Mouse (Mus musculus): Measurements from ENCODE around the gene Ncoa7.
"Not testable (repeated sequence)": the region's sequence is repeated elsewhere in the genome, so short reads cannot be mapped to it uniquely, and the experiment has no call there.

Gene Ncoa7

GRCm38 (mm10) chr10:30666580-30666979, 136.5 kb downstream of the Ncoa7 start:
- CTCF ChIA-PET = no interaction called here

GRCm38 (mm10) chr10:30660564-30661328, 142.4 kb downstream of the Ncoa7 start:
- CTCF ChIA-PET = no interaction called here

DNA sequence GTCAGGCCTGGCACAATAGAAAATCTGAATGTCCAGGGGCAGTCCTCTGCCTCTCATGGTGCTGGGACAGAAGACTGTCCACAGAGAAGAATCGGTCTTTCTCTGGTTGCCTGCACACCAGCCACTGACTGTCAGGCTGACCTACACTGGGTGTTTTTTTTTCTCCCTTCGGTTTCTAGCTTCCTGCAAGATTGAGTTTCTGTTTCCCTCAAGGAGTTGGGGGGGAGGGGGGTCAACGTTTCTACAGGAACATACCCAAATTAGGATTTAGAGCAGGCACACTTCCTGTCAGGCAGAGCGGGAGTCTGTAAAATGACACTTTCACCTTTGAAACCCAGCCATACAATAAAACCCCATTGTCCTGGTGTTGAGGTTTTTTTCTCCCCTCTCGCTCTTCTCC, 147.5 kb downstream of the Ncoa7 start:
- CTCF ChIA-PET = interaction anchor here (0.6 to 0.7 kb wide), 2 partner anchors 29 to 45 kb away, joined by 3 to 4 read pairs; no protein-coding TSS in a partner anchor

GRCm38 (mm10) chr10:30647681-30648080, 155.4 kb downstream of the Ncoa7 start:
- CTCF ChIA-PET = no interaction called here

DNA sequence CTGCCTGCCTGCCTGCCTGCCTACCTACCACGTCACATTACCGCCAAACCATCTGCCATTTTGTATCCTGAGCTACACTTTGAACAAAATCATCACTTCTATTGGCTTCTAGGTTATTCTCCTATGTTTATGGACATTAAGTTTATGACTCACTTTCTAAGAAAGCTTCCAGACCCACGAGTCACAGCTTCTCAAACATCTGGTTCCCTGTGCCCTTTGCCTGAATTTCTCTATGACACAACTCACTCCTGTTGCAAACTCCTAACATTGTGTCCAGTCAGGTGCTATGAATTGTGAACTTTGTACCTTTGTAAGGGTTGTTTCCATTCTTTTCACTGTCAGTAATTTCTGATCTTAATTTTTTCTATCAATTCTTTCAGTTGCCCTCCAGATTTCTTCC, 164.9 kb downstream of the Ncoa7 start:
- CTCF ChIA-PET = no interaction called here

GRCm38 (mm10) chr10:30636474-30637154, 166.5 kb downstream of the Ncoa7 start:
- CTCF ChIA-PET = not testable (repeated sequence)

- CTCF ChIA-PET = no interaction called here
Measured at GRCm38 (mm10) chr10:30632718-30633117, 170.4 kb downstream of the Ncoa7 start.

- CTCF ChIA-PET = no interaction called here
Measured at GRCm38 (mm10) chr10:30629977-30630376, 173.1 kb downstream of the Ncoa7 start.

- CTCF ChIA-PET = no interaction called here
Measured at GRCm38 (mm10) chr10:30629513-30629912, 173.6 kb downstream of the Ncoa7 start, which contains the start of gene Hint3. Hint3 (minus strand) TSS chr10:30629632.

DNA sequence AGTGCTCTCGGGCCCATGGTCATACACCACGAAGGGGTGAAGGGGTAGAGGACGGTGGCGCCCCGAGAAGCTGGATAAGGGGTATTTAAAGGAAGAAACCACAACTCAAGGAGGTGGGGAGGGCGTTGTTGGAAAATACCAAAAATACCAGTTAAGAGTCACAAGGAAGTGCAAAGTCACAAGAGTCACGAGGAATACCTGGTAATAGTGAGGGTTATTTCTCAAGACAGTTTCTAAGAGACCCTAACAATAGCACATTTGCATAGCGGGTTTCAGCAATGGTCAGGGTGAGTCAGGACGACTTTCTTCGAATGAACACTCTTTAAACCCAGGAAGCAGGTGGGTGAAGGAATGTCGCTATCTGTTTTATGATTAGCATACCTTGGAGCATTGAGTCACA, 174.7 kb downstream of the Ncoa7 start:
- CTCF ChIA-PET = not testable (repeated sequence)

DNA sequence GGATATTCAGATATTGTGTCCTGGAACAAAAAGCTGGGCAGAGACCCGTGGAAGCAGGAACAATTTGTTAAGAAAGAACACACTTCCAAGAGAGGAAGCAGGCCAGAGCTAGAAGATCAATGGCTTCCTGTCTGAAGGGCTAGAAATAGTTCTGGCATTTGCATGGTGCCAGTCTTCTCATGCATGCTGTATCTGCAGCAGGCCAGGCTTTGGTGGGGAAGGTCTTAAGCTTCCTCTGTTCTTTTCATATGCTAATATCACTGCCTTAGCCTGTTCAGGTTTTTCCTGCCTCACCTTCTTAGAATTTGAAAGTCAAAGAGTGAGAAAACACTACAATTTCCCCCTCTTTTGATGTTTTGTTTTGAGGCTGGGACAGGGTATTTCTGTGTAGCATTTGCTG, 175.6 kb downstream of the Ncoa7 start:
- CTCF ChIA-PET = no interaction called here

DNA sequence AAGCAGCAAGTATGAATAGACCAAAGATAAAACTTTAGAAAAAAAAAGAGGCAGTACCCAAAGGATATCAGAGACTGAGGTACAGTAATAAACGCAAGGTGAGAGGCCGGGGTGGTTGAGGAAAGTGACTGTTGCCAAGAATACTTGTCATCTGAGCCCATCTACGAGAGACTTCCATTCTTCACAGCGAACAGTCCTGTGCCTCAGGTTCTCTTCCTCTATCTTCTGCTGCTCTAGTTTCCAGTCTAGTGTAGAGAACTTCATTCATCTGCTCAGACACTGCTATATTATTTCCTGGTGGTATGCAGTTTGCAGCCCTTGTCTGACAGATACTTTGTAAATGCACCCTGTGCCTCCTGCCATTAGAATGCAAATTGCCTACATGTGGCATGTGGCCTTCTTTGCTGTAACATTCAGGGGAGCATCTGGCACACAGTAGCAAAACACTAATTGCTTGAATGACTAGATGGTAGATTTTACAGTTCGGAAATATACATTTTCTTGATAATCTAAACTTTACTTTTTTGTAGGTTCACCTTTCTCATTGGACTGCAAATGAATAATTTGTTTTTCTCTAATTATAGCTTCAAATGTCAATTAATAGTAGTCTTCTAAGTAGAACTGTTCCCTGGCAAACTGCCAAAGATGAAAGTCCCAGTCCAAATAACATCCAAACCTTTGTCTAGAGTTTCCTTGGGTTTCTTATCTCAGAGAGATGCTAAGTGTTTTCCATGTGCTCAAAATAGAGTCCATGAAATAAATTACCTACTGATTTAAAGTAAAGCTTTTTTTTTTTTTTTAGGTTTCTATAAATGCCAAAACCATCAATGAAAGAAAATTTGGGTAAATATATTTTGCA, 178.7 kb downstream of the Ncoa7 start:
- CTCF ChIA-PET = interaction anchor here (0.7 kb wide), 1 partner anchor 28 kb away, joined by 3 read pairs; no protein-coding TSS in a partner anchor

GRCm38 (mm10) chr10:30622928-30623327, 180.2 kb downstream of the Ncoa7 start:
- CTCF ChIA-PET = interaction anchor here (0.7 kb wide), 1 partner anchor 1522 kb away, joined by 15 read pairs; no protein-coding TSS in a partner anchor

DNA sequence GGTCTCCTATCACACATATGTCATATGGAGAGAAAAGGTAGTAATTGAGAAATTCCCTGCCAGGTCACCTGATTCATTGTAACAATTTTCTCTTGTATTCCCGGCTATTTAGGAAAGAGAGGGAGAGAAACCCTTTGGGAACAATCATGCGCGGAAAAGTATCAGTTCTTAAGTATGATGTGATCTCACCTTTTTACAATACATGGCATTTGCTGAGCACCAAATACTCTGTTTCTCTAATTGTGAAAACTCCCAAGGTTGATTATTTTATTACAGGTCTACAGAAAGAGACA, 184.3 kb downstream of the Ncoa7 start:
- CTCF ChIA-PET = interaction anchor here (0.7 kb wide), 1 partner anchor 17 kb away, joined by 17 read pairs; no protein-coding TSS in a partner anchor

DNA sequence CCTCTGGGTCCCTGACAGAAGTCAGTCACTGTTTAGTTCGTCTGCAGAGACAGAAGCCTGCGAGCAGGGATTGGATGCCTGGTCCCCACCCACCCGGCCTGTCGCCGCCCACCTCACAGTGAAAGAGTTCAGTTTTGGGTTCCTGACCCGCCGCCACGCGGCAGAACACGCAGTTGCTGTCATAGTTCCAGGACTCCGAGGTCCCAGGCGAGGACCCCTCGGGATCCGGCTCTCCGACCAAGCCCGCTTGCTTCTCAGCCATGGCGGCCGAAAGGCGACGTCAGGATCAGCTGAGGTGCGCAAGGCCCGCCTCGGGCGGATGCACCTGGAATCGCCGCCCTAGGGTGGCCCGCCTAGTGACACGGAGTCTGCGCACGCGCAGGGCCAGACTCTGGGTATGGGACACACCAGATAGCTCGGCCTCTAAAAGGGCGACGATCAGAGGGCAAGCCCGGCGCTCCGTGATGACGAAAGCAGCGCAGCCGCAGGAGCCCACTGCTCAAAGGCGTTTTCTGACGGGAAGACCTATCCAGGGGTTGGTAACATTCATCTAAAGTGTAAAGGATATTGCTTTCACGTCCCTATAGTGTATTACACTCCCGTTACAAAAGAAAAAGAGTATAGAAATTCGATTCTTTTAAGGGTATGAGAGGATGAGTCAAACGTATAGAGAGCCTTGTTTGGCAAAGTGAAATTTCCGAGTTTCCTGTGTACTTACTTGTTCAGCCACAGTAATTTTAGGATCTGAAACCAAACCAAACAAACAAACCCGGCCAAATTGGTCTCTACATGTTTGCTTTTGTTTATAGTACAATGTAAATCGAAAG, 184.8 kb downstream of the Ncoa7 start:
- CTCF ChIA-PET = no interaction called here

GRCm38 (mm10) chr10:30613039-30613438, 190.1 kb downstream of the Ncoa7 start:
- CTCF ChIA-PET = no interaction called here

GRCm38 (mm10) chr10:30609614-30610013, 193.5 kb downstream of the Ncoa7 start:
- CTCF ChIA-PET = no interaction called here

GRCm38 (mm10) chr10:30608109-30608508, 195.0 kb downstream of the Ncoa7 start:
- CTCF ChIA-PET = no interaction called here

- CTCF ChIA-PET = no interaction called here
Measured at GRCm38 (mm10) chr10:30600542-30600966, 202.6 kb downstream of the Ncoa7 start, which contains the start of gene Trmt11. Trmt11 (minus strand) TSS chr10:30600749.

GRCm38 (mm10) chr10:30600094-30600534, 203.0 kb downstream of the Ncoa7 start:
- CTCF ChIA-PET = no interaction called here

- CTCF ChIA-PET = no interaction called here
Measured at GRCm38 (mm10) chr10:30587037-30587436, 216.1 kb downstream of the Ncoa7 start.

Data from spleen, embryonic (tissue).